Mouse (Mus musculus) hindbrain, embryonic 13.5 days (tissue): Measurements from ENCODE around the gene Slc12a7. TPM values are rescaled to one million over a fixed set of nuclear protein-coding genes. Genes with fewer than 3 reads are reported as not detected.
A peak's percentile ranks its signal among the peaks of the same experiment; 100 is the strongest.

Experiments
- ATAC-seq: fragments of 200-750 bp; cut with Nextera tagmentation; 2 replicates; pipeline ENCODE4 v1.8.0; 2017; ENCODE audit warnings: moderate TSS enrichment; ENCODE audit not compliant: low FRiP score
- H3K27ac ChIP-seq: fragments of 300-500 bp; sonication (generic); 2 replicates; pipeline ENCODE4 v1.5.1; 2015; ENCODE audit warnings: inconsistent platforms, mild to moderate bottlenecking, moderate library complexity
- H3K27me3 ChIP-seq: fragments of 300-500 bp; sonication (generic); 2 replicates; pipeline ENCODE4 v1.6.1; 2015; ENCODE audit warnings: mild to moderate bottlenecking, inconsistent platforms
- H3K36me3 ChIP-seq: fragments of 300-500 bp; sonication (generic); 2 replicates; pipeline ENCODE4 v1.6.1; 2015; ENCODE audit warnings: mild to moderate bottlenecking, inconsistent platforms
- H3K4me1 ChIP-seq: fragments of 300-500 bp; sonication (generic); replicated peaks from 2 replicates; pipeline ENCODE4 v1.6.1; 2015; ENCODE audit warnings: inconsistent platforms
- H3K4me2 ChIP-seq: fragments of 300-500 bp; sonication (generic); 2 replicates; pipeline ENCODE4 v1.6.1; 2015; ENCODE audit warnings: inconsistent platforms, mild to moderate bottlenecking, moderate library complexity
- H3K4me3 ChIP-seq: fragments of 300-500 bp; sonication (generic); 2 replicates; pipeline ENCODE4 v1.5.1; 2015; ENCODE audit warnings: mild to moderate bottlenecking, inconsistent platforms
- H3K9ac ChIP-seq: fragments of 300-500 bp; sonication (generic); 2 replicates; pipeline ENCODE4 v1.6.1; 2015; ENCODE audit warnings: mild to moderate bottlenecking, inconsistent platforms
- H3K9me3 ChIP-seq: fragments of 300-500 bp; sonication (generic); 2 replicates; pipeline ENCODE4 v1.6.1; 2016; ENCODE audit warnings: inconsistent platforms
- WGBS: fragments of 180-500 bp; shearing (Covaris S2); methylation state at CpG from one replicate; pipeline ENCODE4 v1.1.7; 2015; 5-methylcytosine and 5-hydroxymethylcytosine counted together
- polyA plus RNA-seq: library from polyadenylated mRNA; unstranded; fragments of >200 nt; fragmentation: Nextera tagmentation; extraction: Ambion mirVana; gene quantifications from 2 replicates; pipeline ENCODE4 v1.2.1, GENCODE M21; 2015

The Slc12a7 gene
- polyA plus RNA-seq, 1 experiment from 2014 or later, result 14.3 TPM

DNA sequence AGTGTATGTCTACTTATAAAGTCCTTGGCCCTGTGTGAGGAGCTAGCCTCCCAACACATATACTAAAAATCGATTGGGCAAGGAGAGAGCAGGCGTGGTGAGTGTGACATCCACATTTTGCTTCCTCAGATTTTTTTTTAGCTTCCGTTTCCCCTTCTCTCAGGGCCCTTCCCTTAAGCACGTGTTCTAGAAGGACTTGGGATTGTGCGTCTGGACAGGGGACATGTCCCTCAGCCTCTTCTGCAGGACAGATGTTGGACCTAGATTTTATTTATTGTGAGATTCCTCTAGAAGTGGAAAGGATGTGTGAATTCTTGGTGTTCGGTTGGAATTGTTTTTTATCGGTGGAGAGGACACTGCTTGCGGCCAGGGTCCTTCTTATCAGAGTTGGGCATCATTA, 34.3 kb downstream of the Slc12a7 start:
- Histone ChIP-seq H3K36me3 (no peaks in the 10 kb centered on the region), H3K9me3 (no peaks in the 10 kb centered on the region), H3K4me2 (no peak overlapping the region), H3K4me1 (peaks cover 55% of the 10 kb centered on the region), H3K27ac (no peak overlapping the region), H3K27me3 (no peaks in the 10 kb centered on the region), H3K9ac (no peak overlapping the region), H3K4me3 (no peak overlapping the region)
- 92% methylated on average over 8 of the region's 8 CpGs for WGBS
- ATAC-seq, result no peak

DNA sequence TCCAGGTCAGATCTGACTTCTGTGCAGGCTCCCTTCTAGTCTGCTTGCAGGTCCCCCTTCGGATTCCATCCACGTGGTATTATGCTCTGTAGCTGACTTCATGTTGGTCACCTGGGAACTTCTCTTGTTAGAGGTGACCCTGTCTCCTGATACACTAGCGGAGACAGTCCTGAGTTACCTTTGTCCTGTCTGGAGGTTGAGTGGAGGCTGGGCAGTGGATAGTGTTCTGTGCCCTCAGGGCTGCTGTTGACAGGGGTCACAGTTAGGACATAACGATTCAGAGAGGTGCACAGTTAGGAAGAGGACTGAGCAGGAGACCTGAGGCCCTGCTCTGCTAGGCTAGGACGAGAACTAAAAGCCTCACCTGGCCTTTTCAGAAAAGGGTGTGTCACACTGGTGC, 34.9 kb downstream of the Slc12a7 start:
- no peak for ATAC-seq
- no peaks in the 10 kb centered on the region for H3K9me3 ChIP-seq
- no peaks in the 10 kb centered on the region for H3K27me3 ChIP-seq
- H3K4me2 ChIP-seq, result no peak overlapping the region
- H3K4me1 ChIP-seq, result peaks cover 60% of the 10 kb centered on the region
- 95% methylated on average over 5 of the region's 5 CpGs for WGBS
- H3K27ac ChIP-seq, result no peak overlapping the region
- H3K9ac ChIP-seq, result no peak overlapping the region
- H3K4me3 ChIP-seq, result no peak overlapping the region
- H3K36me3 ChIP-seq, result no peaks in the 10 kb centered on the region

DNA sequence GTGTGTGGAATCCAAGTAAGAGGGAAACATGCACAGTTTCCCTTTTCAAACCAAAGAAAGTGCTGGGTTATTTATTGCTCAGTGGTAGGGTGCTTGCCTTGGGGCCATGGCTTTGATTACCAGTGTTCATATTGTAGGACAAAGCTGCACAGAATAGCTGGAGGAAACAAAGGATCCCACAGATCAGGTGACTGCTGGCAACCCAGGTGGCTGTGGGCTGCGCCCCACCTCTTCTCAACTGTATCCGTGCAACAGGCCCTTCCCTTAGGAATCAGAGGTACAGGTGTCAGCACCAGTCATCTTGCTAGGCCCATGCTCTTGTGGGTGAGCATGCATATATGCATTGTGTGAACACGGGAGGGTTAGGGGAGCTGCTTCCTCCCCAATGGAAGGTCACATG, 35.4 kb downstream of the Slc12a7 start:
- Histone ChIP-seq H3K27me3 (no peaks in the 10 kb centered on the region), H3K9me3 (no peaks in the 10 kb centered on the region), H3K36me3 (no peaks in the 10 kb centered on the region), H3K4me1 (peaks cover 63% of the 10 kb centered on the region), H3K4me3 (no peak overlapping the region), H3K27ac (no peak overlapping the region), H3K9ac (no peak overlapping the region), H3K4me2 (no peak overlapping the region)
- ATAC-seq, result no peak
- 84% methylated on average over 3 of the region's 3 CpGs for WGBS

DNA sequence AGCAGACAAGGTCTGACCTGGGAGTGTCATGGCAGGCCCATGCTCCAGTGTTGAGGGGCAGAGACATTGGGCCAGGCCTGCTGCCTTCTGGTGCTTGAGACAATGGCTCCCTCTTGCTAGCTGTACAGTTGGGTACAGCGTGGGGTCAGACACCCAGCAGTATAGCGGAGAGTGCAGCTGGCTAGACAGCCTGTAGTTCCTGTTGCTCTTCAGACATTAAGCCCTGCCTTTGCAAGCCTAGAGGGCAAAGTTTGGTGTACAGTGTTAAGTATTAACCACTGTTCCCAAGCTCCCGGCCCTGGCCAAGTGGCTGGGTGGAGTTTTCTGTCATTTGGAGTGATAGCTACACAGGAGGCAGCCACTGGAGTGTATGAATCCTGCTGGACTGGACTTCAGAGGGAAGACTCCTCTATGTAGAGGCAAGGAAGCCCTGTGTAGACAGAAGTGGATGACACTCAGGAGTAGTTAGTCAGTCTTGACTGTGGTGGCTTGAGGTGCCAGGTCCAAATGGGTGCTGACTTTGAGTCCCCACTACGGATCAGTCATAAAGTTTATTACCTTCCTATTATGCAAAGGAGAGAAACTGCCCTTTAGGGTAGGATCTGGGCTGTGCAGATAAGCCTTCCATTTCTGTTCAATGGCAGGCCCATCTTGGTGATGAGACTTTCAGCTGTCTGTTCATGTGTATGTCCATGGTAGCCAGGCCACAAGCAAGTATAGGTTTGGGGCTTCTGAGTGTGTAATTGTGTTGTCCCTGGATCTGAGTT, 37.2 kb downstream of the Slc12a7 start:
- no peaks in the 10 kb centered on the region for H3K27me3 ChIP-seq
- no peak overlapping the region for H3K4me2 ChIP-seq
- H3K4me1 ChIP-seq, result peaks cover 53% of the 10 kb centered on the region
- no peaks in the 10 kb centered on the region for H3K36me3 ChIP-seq
- ATAC-seq, result no peak
- H3K9ac ChIP-seq, result no peak overlapping the region
- H3K27ac ChIP-seq, result no peak overlapping the region
- 61% methylated on average over 4 of the region's 4 CpGs for WGBS
- H3K9me3 ChIP-seq, result no peaks in the 10 kb centered on the region
- no peak overlapping the region for H3K4me3 ChIP-seq

DNA sequence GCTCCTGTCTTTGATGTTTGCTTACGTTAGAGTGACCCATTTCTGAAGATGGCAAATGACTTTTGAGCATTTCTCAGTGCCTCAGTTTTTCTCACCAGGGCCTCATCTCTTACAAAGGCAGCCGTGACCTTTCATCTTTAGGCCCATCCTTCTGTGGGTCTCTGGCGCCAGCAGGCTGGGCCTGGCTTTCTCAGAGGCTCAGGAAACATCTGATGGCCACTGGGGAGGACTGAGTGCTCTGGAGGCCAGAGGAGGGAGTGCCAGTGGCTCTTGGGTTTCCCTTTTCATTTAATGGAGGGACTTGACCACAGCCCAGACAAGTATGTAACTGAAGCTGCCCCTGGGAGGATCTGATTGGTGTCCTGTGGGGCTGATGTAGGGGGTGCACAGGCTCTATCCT, 38.2 kb downstream of the Slc12a7 start:
- no peak overlapping the region for H3K9ac ChIP-seq
- H3K4me1 ChIP-seq, result peaks cover 45% of the 10 kb centered on the region
- 0 out of 2 replicates have a peak overlapping the region, but pooled peaks have one; percentile 0 for H3K27ac ChIP-seq
- WGBS, result 42% methylated on average over 3 of the region's 3 CpGs
- ATAC-seq, result no peak
- no peak overlapping the region for H3K4me2 ChIP-seq
- H3K4me3 ChIP-seq, result no peak overlapping the region
- H3K9me3 ChIP-seq, result no peaks in the 10 kb centered on the region
- H3K27me3 ChIP-seq, result no peaks in the 10 kb centered on the region
- no peaks in the 10 kb centered on the region for H3K36me3 ChIP-seq

DNA sequence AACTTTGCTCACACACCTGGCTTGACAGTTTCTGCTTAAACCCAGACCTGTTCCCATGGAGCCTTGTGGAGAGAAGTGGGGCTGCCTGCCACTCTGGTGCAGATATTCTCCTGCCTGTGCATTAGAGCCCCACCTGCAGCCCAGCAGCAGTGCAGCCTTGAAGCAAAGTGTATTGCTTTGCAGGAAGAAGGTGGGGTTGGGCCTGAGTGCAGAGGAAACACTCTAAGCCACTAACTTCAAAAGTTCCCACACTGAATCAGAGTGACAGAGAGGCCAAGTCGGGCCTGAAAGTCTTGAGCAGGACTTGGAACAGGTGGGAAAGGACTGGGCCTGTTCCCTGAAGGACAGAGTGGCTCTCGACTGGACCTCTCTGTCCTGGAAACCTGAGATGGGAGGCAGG, 39.8 kb downstream of the Slc12a7 start:
- WGBS, result 59% methylated on average over 2 of the region's 2 CpGs
- Histone ChIP-seq H3K4me3 (no peak overlapping the region), H3K9me3 (no peaks in the 10 kb centered on the region), H3K27ac (no peak overlapping the region), H3K27me3 (no peaks in the 10 kb centered on the region), H3K4me2 (no peak overlapping the region), H3K36me3 (no peaks in the 10 kb centered on the region), H3K4me1 (peaks cover 40% of the 10 kb centered on the region), H3K9ac (no peak overlapping the region)
- ATAC-seq, result no peak

DNA sequence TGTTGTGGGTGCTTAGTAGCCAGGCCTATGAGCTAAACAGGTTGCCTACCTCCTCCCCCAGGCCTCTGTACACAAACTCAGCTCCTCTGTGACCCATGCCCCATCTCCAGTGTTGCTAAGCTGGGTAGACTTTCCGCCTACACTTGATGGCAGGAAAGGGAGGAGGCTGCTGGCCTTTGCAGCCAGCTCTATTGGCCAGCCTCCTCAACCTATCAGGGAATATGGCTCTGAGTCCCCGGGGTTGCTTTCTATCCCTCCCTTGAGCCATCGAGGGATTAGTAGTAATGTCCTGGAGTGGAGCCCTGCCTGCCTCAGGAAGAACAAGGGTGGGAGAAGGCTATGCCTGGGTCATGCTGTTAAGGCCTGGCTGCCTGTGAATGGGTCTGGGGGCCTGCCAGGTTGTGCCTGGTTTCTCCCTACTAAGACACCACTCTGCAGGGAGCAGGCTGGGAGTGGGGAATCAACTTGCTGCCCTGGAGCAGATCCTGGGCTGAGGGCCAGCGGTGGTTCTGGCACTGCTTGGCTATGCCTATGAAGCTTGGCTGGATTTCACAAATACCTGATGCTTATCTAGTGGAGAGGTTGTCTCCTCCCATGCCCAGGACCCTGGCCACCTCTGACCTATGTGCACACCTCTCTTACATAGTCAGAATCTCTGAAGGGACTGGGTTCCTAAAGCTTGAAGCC, 40.8 kb downstream of the Slc12a7 start:
- 0 out of 2 replicates have a peak overlapping the region, but pooled peaks have one; percentile 0 for H3K27ac ChIP-seq
- H3K4me3 ChIP-seq, result no peak overlapping the region
- H3K36me3 ChIP-seq, result no peaks in the 10 kb centered on the region
- no peaks in the 10 kb centered on the region for H3K9me3 ChIP-seq
- no peak overlapping the region for H3K9ac ChIP-seq
- no peak overlapping the region for H3K4me2 ChIP-seq
- 0 out of 2 replicates have a peak, but pooled peaks have one; percentile 25 for ATAC-seq
- no peaks in the 10 kb centered on the region for H3K27me3 ChIP-seq
- 67% methylated on average over 4 of the region's 4 CpGs for WGBS
- peaks cover 31% of the 10 kb centered on the region for H3K4me1 ChIP-seq

DNA sequence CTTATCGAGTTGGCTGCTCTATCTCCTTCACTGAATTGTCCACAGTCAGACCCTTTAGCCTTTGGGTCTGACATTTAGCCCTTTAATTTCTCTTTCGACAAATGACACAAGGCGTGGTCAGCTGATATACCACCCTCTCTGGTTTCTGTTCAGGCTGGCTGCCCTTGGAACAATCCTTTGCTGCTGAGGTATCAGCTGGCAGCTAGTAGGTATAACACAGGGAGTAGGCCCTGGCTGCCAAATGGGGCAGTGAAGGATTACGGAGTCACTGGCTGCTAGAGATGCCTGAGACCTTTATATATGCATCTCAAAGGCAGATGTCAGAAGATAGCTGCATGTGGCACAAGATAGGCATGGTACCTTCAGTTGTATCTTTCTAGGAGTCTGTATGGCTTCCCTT, 42.9 kb downstream of the Slc12a7 start:
- H3K9ac ChIP-seq, result no peak overlapping the region
- H3K36me3 ChIP-seq, result no peaks in the 10 kb centered on the region
- ATAC-seq, result no peak

DNA sequence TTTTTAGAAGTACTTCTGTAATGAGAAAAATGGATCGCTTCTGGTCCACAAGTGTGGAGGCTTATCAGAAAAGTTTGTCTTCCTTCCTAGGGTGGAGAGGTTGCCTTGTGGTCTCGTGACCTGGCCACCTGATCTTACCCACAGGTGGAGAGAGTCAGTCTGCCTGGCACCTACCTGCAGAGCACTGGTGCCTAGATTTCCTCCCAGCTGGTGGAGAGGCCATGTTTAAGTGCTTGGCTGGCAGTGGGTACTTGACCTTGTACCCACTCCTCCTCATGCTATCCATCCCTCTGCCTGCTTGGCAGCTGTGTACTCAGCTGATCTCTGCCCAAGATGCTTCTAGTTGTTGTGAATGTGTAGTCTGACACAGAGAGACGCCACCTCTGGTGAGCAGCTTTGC, 44.7 kb downstream of the Slc12a7 start:
- H3K9ac ChIP-seq, result no peak overlapping the region
- H3K4me2 ChIP-seq, result no peak overlapping the region
- WGBS, result 92% methylated on average over 3 of the region's 3 CpGs
- no peaks in the 10 kb centered on the region for H3K27me3 ChIP-seq
- H3K27ac ChIP-seq, result no peak overlapping the region
- ATAC-seq, result no peak
- no peaks in the 10 kb centered on the region for H3K9me3 ChIP-seq
- H3K4me3 ChIP-seq, result no peak overlapping the region
- peaks cover 9% of the 10 kb centered on the region for H3K4me1 ChIP-seq
- no peaks in the 10 kb centered on the region for H3K36me3 ChIP-seq

More for the DNA sequence above, 42.9 kb downstream of the Slc12a7 start:
- Histone ChIP-seq H3K4me1 (peaks cover 18% of the 10 kb centered on the region), H3K4me2 (no peak overlapping the region), H3K9me3 (no peaks in the 10 kb centered on the region), H3K27ac (no peak overlapping the region), H3K27me3 (no peaks in the 10 kb centered on the region), H3K4me3 (no peak overlapping the region)
- 84% methylated on average over 4 of the region's 4 CpGs for WGBS

DNA sequence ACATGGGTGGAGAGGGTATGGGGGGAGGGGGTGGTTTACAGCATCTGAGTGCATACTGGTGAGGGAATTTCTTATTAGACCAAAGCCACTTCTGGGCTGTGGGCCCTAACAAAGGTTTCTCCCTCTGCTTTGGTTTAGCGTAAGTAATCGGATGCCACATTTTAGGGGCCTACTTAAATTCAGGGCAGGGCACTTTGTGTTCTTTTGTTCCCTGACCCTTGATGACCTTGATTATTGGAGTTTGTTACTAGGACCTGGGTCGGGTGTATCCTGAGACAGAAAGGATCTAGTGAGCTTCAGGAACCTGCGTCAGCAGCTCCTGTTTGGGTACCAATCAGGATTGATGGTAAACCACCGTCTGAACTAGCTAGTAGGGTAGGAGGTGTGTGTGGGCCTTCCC, 49.6 kb downstream of the Slc12a7 start:
- Histone ChIP-seq H3K9ac (no peak overlapping the region), H3K9me3 (no peaks in the 10 kb centered on the region), H3K4me1 (no peaks in the 10 kb centered on the region), H3K27me3 (no peaks in the 10 kb centered on the region), H3K4me3 (no peak overlapping the region), H3K27ac (no peak overlapping the region), H3K4me2 (no peak overlapping the region), H3K36me3 (peaks cover 26% of the 10 kb centered on the region)
- WGBS, result 39% methylated on average over 5 of the region's 5 CpGs
- ATAC-seq, result no peak

DNA sequence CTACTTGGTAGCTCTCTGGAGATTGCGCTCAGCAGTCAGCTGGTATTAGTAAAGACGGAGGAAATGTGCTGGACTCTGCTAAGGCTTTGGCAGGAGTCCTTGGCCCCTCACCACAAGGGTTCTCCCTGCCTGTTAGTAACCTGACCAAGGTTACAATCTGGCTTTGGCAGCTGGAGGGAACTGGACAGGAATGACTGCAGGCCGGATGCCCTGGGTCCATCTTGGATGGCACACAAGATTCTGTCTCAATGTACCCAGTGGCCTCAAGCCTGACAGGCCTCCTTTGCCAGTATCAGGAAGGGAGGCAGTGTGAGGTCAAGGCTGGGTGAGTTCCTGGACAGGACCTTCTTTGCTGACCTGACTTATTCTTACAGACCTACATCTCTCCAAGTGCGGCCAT, 59.3 kb downstream of the Slc12a7 start:
- Histone ChIP-seq H3K4me1 (no peaks in the 10 kb centered on the region), H3K4me3 (no peak overlapping the region), H3K27ac (no peak overlapping the region), H3K36me3 (peaks cover 66% of the 10 kb centered on the region), H3K27me3 (no peaks in the 10 kb centered on the region), H3K9me3 (no peaks in the 10 kb centered on the region), H3K9ac (no peak overlapping the region), H3K4me2 (no peak overlapping the region)
- 98% methylated on average over 4 of the region's 4 CpGs for WGBS
- ATAC-seq, result no peak

DNA sequence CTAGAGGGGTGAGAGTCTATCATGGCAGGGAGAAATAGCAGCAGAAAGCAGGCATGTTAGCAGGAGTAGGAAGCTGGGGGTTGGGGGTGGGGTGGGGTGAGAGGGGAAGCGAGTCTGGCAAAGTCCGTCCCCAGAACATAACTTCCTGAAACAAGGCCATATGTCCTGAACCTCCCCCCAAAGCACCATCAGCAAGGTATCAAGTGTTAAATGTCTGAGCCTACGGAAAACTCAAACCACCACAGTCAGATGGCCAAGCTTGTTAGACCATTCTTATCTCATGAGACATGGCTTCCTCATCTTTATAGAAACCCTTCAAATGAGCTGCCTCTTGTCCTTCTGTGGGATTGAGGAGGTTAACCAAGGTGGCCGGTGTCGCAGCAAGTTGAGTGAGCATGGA, 60.3 kb downstream of the Slc12a7 start:
- H3K9ac ChIP-seq, result no peak overlapping the region
- H3K4me3 ChIP-seq, result no peak overlapping the region
- no peak overlapping the region for H3K27ac ChIP-seq
- no peaks in the 10 kb centered on the region for H3K9me3 ChIP-seq
- no peak overlapping the region for H3K4me2 ChIP-seq
- peaks cover 74% of the 10 kb centered on the region for H3K36me3 ChIP-seq
- ATAC-seq, result no peak
- H3K4me1 ChIP-seq, result no peaks in the 10 kb centered on the region
- 94% methylated on average over 5 of the region's 5 CpGs for WGBS
- no peaks in the 10 kb centered on the region for H3K27me3 ChIP-seq

DNA sequence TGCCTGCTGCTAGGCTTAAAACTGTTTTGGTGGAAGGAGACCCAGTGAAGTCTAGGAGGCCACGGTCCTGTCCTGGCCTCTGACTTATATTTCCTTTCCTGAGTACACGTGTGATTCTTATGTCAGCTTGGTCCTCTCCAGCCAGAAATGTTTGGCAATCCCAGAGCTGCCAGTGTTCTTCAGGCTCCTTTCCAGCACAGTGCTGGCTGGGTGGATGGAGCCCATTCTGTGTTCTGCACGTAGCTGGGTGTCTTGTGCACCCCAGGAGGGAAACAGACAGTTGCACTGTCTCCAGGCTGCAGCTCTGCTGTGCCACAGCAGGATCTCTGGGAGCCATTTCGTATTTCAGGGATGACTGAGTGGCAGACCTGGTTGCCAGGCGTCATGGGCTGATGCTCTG, 66.2 kb downstream of the Slc12a7 start:
- no peak for ATAC-seq
- WGBS, result 90% methylated on average over 5 of the region's 5 CpGs
- Histone ChIP-seq H3K9me3 (no peaks in the 10 kb centered on the region), H3K9ac (no peak overlapping the region), H3K27me3 (no peaks in the 10 kb centered on the region), H3K4me2 (no peak overlapping the region), H3K36me3 (peaks cover 86% of the 10 kb centered on the region), H3K27ac (no peak overlapping the region), H3K4me1 (no peaks in the 10 kb centered on the region), H3K4me3 (no peak overlapping the region)
